Mouse (Mus musculus): ENCODE measurements around the gene Rad50.

- TF ChIP-seq CTCF (conservative IDR thresholded peaks at IDR 0.05; ENCODE audit: low read length) (no peak), POU5F1 (IDR thresholded peaks at IDR 0.05; ENCODE audit: borderline replicate concordance, low read length) (no peak)
Measured at GRCm38 (mm10) chr11:53615575-53615974, 91.5 kb downstream of the Rad50 start.
